Mouse (Mus musculus) small intestine, adult 2 months (tissue): ENCODE results near the gene Zfp677.

ENCODE experiments used
- CTCF ChIP-seq: fragments of 200-500 bp; IDR thresholded peaks from 2 replicates; pipeline ENCODE4 v1.5.1; 2012; ENCODE audit warnings: low read depth, mild to moderate bottlenecking, control low read depth, inconsistent platforms, low read length, moderate library complexity, mixed read lengths; ENCODE audit not compliant: insufficient replicate concordance, insufficient read length; ENCODE audit errors: extremely low read depth
- POLR2A ChIP-seq: fragments of 200-500 bp; IDR thresholded peaks from 2 replicates; pipeline ENCODE4 v1.6.1; 2012; ENCODE audit warnings: low read depth, mild to moderate bottlenecking, control low read depth, inconsistent platforms, low read length, moderate library complexity

DNA sequence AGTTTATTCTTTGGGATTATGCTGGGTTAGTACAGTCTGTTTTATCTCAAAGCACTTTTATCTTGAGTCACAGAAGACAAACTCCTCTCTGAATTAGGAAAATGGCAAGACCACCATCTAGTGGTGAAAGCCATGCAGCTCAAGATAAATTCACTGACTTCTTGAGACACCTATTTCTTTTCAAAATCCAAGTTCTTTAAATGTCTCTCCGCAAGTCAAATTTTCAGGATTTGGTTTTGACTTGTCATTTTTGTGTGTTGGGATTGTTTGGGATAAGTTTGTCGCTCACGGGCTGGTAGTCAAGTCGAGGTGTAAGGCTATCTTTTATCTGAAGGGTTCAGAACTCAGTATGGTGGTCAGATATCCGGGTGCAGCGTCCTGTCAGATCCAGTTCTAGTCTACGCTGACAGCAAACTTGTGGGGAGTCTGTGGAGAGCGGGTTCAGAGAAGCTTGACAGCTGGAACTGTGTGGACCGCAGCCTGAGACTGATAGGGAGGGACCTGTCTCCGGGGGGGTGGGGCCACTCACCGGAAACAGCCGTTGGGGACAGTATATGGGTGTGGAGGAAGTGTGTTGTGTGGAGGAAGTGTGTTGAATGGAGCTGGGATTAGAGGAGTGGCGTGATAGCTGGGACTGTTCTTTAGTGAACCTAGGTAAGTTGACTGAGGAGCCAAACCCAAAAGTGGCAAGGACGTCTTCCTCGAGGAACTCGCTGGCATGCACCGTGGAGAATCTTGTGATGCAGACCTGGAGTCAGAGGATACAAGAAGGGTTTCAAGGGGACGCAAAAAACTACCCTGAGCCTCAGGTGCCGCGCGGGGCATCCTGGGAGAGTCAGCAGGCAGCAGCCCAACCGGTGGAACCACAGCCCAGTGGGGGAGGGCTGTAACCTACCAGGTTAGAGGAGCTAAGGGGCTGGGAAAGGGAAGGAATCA lies 39.4 kb downstream of the Zfp677 start, which contains the start of gene Zfp54:
- TF ChIP-seq CTCF (peak; percentile 12; the same call in 1 of the 2 replicates), POLR2A (no peak; the same call in 1 of the 2 replicates)
